Mouse (Mus musculus): ENCODE measurements at regions not wholly inside any gene's neighbourhood (a gene's known extent, or its start where the extent isn't known, plus 50 kb on each side); places are given as distances from the start of the nearest gene placed in this dataset.
"Not testable (repeated sequence)": the region's sequence is repeated elsewhere in the genome, so short reads cannot be mapped to it uniquely, and the experiment has no call there.

DNA sequence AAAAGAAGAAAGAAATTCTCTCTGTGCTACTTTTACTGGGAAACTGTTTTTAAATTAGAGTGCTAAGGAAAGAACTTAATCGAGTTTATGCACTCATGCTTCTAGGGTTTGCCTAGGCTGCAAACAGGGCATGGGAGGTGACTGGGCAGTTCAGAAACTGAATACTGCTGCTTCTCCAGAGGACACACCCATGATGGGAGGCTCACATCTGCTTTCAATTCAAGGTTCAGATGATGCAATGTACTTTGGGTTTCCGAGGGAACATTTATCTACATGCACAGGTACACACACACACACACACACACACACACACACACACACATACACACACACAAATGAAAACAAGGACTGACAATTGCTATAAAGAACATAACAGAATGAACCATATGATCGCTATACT, 417.4 kb downstream of the Htr7 start:
- DNase-seq (ENCODE audit: low spot score in 2 of 2): no peak

- peak; percentile 4 to 12 for DNase-seq (ENCODE audit: low spot score in 2 of 2)
Measured at GRCm38 (mm10) chr19:35621771-35622170, 435.5 kb downstream of the Htr7 start.

- DNase-seq (ENCODE audit: low spot score in 2 of 2): no peak
Measured at GRCm38 (mm10) chr19:35595384-35595783, 461.9 kb downstream of the Htr7 start.

GRCm38 (mm10) chr19:35575979-35576378, 481.3 kb downstream of the Htr7 start:
- DNase-seq (ENCODE audit: low spot score in 2 of 2): peak; percentile 22 to 31

DNA sequence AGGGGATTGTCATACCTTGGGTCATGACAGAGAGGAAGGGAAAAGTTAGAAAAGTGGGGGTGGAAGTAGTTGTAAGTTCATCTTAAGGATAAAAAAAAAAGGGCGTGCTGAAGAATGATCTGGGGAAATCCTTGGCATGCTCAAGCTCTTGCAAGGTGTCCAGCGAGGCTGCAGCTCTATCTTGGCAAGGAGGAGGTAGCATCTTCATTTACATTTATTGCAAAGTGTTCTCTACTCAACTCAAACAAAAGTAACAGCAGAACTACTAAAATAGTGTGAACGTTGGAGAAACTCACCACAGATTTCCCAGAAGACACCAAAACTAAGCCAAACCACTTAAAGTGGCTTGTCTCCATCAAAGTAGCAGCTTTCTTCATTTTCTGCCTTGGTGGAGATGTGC, 507.9 kb downstream of the Htr7 start:
- DNase-seq (ENCODE audit: low spot score in 2 of 2): no peak

DNA sequence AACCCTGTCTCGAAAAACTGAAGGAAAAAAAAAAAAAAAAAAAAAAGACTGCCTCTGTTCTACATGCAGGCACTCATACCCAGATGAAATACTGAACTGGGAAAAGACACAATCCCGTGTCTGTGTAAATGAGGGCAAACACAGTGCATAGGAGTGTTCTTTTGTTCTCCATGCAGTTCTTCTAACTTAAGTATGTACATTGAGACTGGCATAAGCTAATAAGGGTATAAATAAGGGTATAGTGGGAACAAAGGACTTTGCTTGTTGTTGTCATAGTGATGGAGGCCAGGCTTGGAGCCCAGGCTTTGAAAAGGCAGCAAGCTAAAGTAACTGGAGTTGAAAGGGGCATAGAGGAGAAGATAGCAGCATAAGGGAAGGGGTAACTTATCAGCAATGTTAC, 520.5 kb downstream of the Htr7 start:
- no peak for DNase-seq (ENCODE audit: low spot score in 2 of 2)

- no peak for DNase-seq (ENCODE audit: low spot score in 2 of 2)
Measured at GRCm38 (mm10) chr19:35529276-35529675, 528.0 kb downstream of the Htr7 start.

- DNase-seq (ENCODE audit: low spot score in 2 of 2): no peak
Measured at GRCm38 (mm10) chr19:35493721-35494120, 563.6 kb downstream of the Htr7 start.

DNA sequence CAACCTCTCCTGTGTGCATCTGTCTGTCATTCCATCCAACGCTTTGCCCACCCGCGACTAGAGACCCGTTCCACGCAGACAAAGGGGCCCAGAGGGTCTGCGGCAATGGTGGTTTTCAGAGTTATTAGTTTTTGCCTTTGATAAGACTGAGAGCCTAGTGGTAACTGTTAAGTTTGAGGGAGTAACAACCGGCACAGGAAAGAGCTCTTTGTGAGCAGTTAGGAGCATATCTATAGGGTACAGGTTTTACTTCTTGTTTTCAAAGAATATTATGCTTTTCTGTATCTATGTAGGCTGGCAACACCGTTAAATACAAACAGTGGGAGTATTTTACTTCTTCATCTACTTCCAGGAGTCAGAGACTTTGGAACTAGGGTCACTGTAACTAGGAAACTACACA, 566.0 kb downstream of the Htr7 start:
- DNase-seq (ENCODE audit: low spot score in 2 of 2): no peak

GRCm38 (mm10) chr19:35485616-35486015, 563.5 kb downstream of the Kif20b start:
- not testable (repeated sequence) for DNase-seq (ENCODE audit: low spot score in 2 of 2)

DNA sequence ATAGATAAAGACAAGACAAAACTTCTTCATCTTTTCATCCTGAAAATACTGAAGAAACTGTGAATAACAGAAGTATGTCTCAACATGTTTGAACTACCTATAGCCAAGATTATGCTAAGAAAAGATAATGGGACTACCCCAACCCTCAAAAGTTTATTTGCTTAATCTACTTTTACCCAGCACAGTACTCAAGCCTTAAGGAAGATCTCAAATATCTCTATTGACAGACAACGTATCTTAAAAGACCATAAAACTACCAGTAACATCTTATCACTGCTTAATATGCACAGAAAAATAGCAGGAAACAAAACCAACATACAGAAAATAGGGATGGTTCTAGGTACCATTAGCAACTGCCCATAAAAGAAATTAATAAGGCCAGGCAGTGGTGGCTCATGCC, 560.3 kb downstream of the Kif20b start:
- DNase-seq (ENCODE audit: low spot score in 2 of 2): no peak

GRCm38 (mm10) chr19:35453942-35454341, 531.8 kb downstream of the Kif20b start:
- DNase-seq (ENCODE audit: low spot score in 2 of 2): no peak

GRCm38 (mm10) chr19:35442466-35442865, 520.3 kb downstream of the Kif20b start:
- peak in 1 of 2 experiments; percentile 5 for DNase-seq (ENCODE audit: low spot score in 2 of 2)

- DNase-seq (ENCODE audit: low spot score in 2 of 2): no peak
Measured at GRCm38 (mm10) chr19:35438074-35438473, 515.9 kb downstream of the Kif20b start.

Measured in right cerebral cortex, adult 2 months (tissue).